Mouse (Mus musculus) kidney, postnatal 25 days (tissue): ENCODE measurements around the gene Fermt2.
A peak's percentile ranks its signal among the peaks of the same experiment; 100 is the strongest.
"Not testable (repeated sequence)": the region's sequence is repeated elsewhere in the genome, so short reads cannot be mapped to it uniquely, and the experiment has no call there.

ENCODE experiments used
- DNase-seq, 2 experiments: peaks; one replicate each; pipeline ENCODE4 v3.0.0; 2021; ENCODE audit warnings: mixed read lengths in 2 of 2

Gene Fermt2

DNA sequence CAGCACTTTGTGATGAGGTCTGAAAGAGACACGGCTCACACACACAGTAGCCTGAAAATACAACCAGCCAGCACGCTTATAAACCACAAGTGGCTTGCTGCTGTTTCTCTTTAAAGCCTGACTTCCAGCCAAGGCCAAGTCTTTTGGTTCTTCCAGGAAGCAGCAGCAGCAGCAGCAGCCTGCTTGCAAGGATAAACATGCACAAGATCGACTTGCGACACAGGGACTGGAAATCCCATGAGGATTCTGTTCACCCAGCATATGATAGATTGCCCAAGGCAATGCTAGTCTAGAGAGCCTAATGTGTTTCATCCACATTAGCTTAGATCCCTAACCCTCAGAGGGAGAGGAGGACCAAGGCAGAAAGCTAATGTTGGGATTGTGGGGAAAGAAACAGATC, 22.0 kb downstream of the Fermt2 start:
- peak; percentile 49 to 76 for DNase-seq

- no peak for DNase-seq
These were observed 22.5 kb downstream of the Fermt2 start for GRCm38 (mm10) chr14:45507447-45507846.

- DNase-seq, result peak; percentile 62 to 79
These were observed 22.9 kb downstream of the Fermt2 start for GRCm38 (mm10) chr14:45507032-45507431.

GRCm38 (mm10) chr14:45506165-45506564, 23.8 kb downstream of the Fermt2 start:
- no peak for DNase-seq

GRCm38 (mm10) chr14:45504422-45505113, 25.4 kb downstream of the Fermt2 start:
- DNase-seq, result peak; percentile 29 to 52

DNA sequence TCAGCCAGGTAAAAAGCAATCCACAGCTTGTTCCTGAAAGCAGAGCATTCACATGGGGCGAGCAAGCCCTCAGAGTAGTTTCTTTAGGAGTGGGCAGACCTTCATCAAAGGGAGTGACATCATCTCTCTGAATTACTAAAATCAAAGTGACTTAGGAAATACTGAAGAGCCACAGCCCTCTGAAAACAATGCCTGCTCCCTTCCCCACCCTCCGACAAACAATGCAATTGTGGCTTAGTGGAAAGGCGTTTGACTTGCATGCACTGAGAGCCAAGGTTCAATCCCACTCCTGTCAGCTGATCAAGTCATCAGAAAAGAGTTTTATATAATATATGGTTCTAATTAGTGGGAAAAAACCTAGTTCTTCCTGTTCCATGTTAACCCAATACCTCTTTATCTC, 26.0 kb downstream of the Fermt2 start:
- no peak for DNase-seq

DNA sequence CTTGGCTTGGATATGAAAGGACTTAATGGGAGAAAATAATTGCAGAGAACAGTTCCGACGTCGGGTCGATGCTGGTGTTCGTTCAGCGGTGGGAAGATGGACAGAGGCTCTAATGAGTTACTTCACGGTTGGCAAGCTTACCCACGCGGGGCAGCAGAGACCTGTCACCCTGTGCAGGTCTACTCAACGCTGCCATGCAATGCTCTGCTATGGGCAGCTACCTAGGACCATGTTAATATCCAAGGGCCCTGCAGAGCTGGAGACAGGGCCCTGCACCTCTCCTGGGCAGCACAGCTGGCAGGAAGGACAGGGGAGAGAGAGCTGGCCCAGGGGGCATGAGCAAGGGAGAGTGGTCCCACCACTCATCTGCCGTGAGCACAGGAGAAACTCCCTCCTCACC, 29.9 kb downstream of the Fermt2 start:
- DNase-seq, result no peak

DNA sequence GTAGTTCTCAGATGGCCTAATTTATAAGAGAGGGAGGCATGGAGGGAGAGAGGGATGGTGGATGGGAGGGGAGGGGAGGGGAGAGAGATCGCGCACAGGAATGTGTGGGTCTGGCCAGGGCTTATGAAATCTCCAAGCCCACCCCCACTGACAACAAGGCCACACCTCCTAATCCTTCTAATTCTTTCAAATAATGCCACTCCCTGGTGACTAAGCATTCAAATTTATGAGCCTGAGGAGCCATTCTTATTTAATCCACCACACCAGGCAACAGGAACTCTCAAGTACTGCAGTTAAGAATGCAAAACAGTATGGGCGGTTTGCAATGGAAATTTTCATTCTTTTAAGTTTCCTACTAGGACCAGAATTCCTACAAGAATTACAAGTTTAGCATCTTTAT, 32.8 kb downstream of the Fermt2 start:
- no peak for DNase-seq

- DNase-seq, result not testable (repeated sequence)
These were observed 34.1 kb downstream of the Fermt2 start for GRCm38 (mm10) chr14:45495810-45496209.

- no peak for DNase-seq
These were observed 36.0 kb downstream of the Fermt2 start for GRCm38 (mm10) chr14:45493891-45494290.

DNA sequence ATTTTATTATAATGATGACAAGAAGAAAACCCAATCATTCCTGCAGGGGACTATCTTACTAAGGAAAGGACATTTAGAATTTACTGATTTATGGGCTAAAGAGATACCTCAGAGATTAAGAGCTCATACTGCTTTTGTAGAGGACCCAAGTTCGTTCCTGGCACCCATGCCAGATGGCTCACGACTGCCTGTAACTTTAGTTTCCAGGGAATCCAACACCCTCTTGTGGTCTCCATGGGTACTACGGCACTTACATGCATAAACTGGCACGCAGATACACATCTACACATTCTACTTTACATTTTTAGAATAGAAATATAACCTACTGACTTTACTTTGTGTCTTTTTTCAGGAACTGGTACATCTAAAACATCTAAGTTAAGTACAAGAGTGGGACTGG, 37.2 kb downstream of the Fermt2 start:
- no peak for DNase-seq

GRCm38 (mm10) chr14:45492038-45492437, 37.9 kb downstream of the Fermt2 start:
- DNase-seq, result no peak

GRCm38 (mm10) chr14:45487201-45487600, 42.7 kb downstream of the Fermt2 start:
- DNase-seq, result not testable (repeated sequence)

- not testable (repeated sequence) for DNase-seq
These were observed 46.6 kb downstream of the Fermt2 start for GRCm38 (mm10) chr14:45483361-45483760.

DNA sequence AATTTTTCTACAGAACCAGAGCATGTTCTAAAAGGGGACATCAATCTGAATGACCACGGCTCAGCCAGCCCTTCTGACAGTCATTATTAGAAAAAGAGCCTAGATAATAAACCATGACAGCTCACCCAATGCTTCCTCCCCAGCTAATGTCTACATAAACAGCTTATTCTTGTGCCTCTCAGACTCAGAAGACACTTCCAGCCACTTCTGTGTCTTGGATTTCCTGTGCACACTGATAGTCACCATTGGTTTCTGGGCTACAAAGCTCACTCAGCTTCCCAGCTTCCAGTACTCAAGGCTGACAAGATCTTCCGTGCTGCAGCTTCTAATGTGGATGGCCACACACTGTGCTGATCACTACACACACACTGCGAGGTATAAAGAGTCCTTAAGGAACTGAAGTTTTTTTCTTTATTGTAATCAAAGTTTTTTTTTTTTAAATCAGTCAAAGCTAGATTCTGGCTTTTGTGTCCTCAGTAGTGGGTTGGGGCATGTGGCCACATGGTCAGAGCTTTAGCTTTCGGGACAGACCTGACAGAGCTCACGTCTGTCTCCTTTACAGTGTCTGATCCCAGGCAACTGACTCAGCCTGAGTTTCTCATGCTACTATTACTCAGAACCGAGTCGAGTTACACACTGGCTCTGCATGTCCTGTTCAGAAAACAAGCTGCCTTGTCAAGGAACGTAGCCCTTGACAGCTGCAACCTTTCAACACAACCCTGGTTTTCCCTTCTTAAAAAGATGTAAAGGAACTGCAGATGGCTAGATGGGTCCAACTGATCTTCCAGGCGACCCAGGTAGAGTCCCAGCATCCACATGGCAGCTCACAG, 50.7 kb downstream of the Fermt2 start:
- DNase-seq, result no peak

- no peak for DNase-seq
These were observed 51.4 kb downstream of the Fermt2 start for GRCm38 (mm10) chr14:45478515-45478914.

DNA sequence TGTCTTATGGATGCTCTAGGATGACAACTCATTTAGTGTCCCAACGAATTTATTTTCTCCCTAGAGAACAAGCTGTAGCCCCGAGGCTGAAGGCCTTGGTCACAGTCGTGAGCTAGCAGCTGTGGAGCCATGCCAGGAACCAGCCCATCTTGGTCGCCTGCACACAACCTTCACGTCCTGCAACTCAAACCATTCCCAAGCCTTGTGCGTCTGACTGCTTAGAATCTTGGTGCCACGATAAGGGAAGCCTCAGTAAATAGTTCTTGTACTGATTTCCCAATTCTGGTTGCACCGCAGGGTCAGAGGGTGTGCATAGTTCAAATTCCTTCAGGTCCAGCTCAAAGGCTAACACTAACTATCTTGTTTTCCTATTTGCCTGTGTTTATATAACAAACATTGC, 52.3 kb downstream of the Fermt2 start:
- DNase-seq, result peak; percentile 68 to 79

DNA sequence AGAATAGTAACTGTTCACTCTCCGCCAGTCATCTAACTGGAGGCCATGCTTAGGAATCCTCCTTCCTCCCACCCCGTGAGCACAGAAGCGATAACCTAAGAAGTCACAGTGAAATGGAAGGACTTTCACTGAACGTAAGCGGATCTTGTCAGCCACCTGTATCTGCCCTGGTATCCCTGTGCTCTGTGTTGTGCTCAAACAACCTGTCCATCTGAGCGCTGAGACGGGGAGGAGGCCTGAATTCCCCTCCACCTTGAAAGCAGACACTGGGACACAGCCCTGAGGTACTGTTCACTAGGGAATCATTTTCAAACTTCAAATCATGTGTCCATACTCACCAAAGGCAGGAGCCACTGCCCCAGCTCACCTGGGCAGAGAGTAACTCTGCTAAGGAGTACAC, 52.9 kb downstream of the Fermt2 start:
- DNase-seq, result no peak

DNA sequence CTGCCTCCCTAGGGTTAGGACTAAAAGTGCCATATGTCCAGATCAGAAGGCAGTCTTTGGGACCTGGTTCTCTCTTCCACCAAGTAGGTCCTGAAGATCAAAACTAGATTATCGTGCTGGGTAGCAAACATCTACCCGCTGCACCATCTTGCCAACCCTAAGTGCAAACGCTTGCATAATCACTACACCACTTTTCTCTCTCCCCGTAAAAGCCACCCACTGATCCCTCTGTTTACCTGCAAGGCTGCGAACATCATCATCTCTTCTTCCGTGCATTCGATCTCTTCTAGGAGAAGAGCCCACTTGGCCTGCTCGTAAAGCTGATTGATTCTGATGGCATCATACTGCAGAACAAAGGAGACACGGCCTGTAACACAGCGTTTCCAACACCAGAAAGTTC, 57.4 kb downstream of the Fermt2 start:
- no peak for DNase-seq

GRCm38 (mm10) chr14:45469446-45469845, 60.5 kb downstream of the Fermt2 start:
- no peak for DNase-seq

DNA sequence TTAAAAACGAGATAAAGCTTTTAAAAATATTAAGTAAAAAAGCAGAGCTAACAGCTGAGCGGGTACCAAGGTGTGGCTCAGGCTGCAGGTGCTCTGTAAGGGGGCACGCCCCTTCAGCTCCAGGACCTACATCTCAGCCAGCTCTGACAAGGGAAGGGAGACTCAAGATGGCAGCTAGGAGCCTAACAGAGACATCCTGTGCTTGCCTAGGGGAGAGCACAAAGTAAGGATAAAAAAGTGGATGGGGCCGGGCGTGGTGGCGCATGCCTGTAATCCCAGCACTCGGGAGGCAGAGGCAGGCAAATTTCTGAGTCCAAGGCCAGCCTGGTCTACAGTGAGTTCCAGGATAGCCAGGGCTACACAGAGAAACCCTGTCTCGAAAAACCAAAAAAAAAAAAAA, 63.5 kb downstream of the Fermt2 start:
- DNase-seq, result not testable (repeated sequence)

- DNase-seq, result no peak
These were observed 65.6 kb downstream of the Fermt2 start for GRCm38 (mm10) chr14:45464036-45465035.

- peak; percentile 70 to 86 for DNase-seq
These were observed 66.3 kb downstream of the Fermt2 start for GRCm38 (mm10) chr14:45463599-45463998.
